Mouse (Mus musculus): ENCODE data around the gene Lrp1. TPM values are rescaled to one million over a fixed set of nuclear protein-coding genes. Genes with fewer than 3 reads are reported as not detected.
A peak's percentile ranks its signal among the peaks of the same experiment; 100 is the strongest.

Gene Lrp1
- polyA plus RNA-seq, 1 experiment from 2014 or later, result 31.2 TPM

GRCm38 (mm10) chr10:127509837-127510701 lies 110.9 kb downstream of the Lrp1 start:
- no peak overlapping the region for H3K27ac ChIP-seq
- H3K4me2 ChIP-seq, result peak overlapping the region; percentile 86
- no peak overlapping the region for H3K9ac ChIP-seq
- no peaks in the 10 kb centered on the region for H3K9me3 ChIP-seq (replicated peaks)
- 0 out of 2 replicates have a peak, but pooled peaks cover 6% of the 10 kb centered on the region for H3K36me3 ChIP-seq
- WGBS, result 19% methylated on average over 17 of the region's 17 CpGs
- peaks cover 61% of the 10 kb centered on the region for H3K4me1 ChIP-seq (replicated peaks)
- H3K4me3 ChIP-seq, result peak overlapping the region; percentile 49
- no peak for ATAC-seq (replicated peaks; ENCODE audit: insufficient number of reproducible peaks, insufficient read depth, low FRiP score, low read depth)
- peaks cover 80% of the 10 kb centered on the region for H3K27me3 ChIP-seq

GRCm38 (mm10) chr10:127509051-127509836 lies 111.7 kb downstream of the Lrp1 start:
- 0 out of 2 replicates have a peak, but pooled peaks cover 6% of the 10 kb centered on the region for H3K36me3 ChIP-seq
- H3K9me3 ChIP-seq (replicated peaks), result no peaks in the 10 kb centered on the region
- peaks cover 54% of the 10 kb centered on the region for H3K4me1 ChIP-seq (replicated peaks)
- peak overlapping the region; percentile 86 for H3K4me2 ChIP-seq
- H3K9ac ChIP-seq, result peak overlapping the region; percentile 14; the same call in 1 of the 2 replicates
- H3K4me3 ChIP-seq, result peak overlapping the region; percentile 49
- H3K27ac ChIP-seq, result no peak overlapping the region
- peaks cover 72% of the 10 kb centered on the region for H3K27me3 ChIP-seq
- under 1% methylated on average over 35 of the region's 35 CpGs for WGBS
- peak; percentile 37; the same call in 1 of the 2 replicates for ATAC-seq (replicated peaks; ENCODE audit: insufficient number of reproducible peaks, insufficient read depth, low FRiP score, low read depth)

DNA sequence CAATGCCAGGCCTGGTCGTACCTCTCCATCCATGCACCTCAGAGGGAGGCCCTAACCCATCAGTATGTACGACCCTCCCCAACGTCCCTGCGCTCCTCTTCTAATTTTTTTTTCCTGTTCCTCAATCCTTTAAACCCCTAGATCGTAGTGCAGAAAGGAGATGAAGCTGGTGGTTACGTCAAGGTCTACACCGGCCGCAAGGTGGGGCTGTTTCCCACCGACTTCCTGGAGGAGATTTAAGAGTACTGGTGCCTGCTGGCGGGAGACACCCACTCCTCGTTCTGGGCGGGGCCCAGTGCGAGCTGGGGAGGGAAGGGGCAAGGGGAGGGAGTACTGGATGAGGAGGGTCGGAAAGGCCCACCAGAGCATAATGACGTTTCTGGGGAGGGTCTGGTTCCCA lies 112.7 kb downstream of the Lrp1 start:
- 0 out of 2 replicates have a peak overlapping the region, but pooled peaks have one; percentile 49 for H3K4me3 ChIP-seq

DNA sequence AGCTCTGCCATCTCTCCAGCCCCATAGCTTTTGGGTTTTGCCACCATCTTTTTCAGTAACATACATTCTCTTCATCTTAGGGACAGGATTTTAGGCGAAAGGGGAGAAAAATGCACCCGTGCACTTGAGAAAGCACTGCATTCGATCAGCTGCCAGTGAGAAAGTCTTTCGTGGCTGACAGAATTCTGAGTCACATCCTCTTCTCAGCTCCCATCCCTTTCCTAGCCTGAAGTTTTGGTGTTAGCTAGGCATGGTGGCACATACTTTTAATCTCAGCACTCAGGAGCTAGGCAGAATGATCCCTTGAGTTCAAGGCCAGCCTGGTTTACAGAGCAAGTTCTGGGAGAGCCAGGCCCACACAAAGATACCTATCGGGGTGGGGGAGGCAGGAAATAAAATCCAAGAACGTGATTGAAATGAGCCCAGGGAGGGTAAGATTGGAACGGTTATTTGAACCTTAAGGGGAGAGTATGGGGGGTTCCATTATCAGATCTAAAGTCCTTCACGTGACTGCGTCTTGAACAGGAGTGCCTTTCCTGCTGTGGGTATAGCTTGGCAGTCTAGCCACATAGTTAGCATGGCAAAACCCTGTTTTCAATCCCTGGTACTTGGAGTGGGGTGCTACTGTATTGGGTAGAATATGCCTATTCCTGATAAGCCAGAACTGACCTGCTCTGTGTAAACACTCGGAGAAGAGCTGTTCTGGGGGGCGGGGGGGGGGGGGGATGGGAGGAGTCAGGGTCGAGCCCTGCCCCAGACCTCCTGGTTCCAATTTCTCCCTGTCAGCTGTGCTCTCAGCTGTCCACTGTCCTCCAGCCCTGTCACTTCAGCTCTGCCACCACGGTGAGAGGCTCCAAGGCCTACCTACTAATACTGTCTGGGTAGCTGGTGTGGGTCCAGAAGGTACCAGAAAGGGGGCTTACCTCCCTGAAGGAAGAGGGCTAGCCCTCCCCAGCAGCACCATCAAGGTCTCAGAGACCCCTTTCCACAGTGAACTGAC lies 119.8 kb downstream of the Lrp1 start, which contains the start of gene Stac3:
Gene Stac3, plus strand, starts transcription at position 793 of the 1,000 bp plus-strand sequence.
- H3K9ac ChIP-seq, result no peak within 1 kb of the TSS
- WGBS, result 60% methylated on average over 13 of the region's 13 CpGs
- ATAC-seq (replicated peaks; ENCODE audit: insufficient number of reproducible peaks, insufficient read depth, low FRiP score, low read depth), result no peak

More for the DNA sequence above, 112.7 kb downstream of the Lrp1 start:
- 5% methylated on average over 15 of the region's 15 CpGs for WGBS
- Histone ChIP-seq H3K9me3 (replicated peaks) (no peaks in the 10 kb centered on the region), H3K27ac (no peak overlapping the region), H3K4me1 (replicated peaks) (peaks cover 44% of the 10 kb centered on the region), H3K4me2 (peak overlapping the region; percentile 86), H3K27me3 (peaks cover 62% of the 10 kb centered on the region), H3K36me3 (peaks cover 6% of the 10 kb centered on the region; the same call in 1 of the 2 replicates), H3K9ac (no peak overlapping the region)
- no peak for ATAC-seq (replicated peaks; ENCODE audit: insufficient number of reproducible peaks, insufficient read depth, low FRiP score, low read depth)

GRCm38 (mm10) chr10:127500042-127500441 lies 120.9 kb downstream of the Lrp1 start:
- Histone ChIP-seq H3K4me1 (replicated peaks) (no peaks in the 10 kb centered on the region), H3K9ac (no peak overlapping the region), H3K9me3 (replicated peaks) (no peaks in the 10 kb centered on the region), H3K27ac (no peak overlapping the region), H3K27me3 (no peaks in the 10 kb centered on the region), H3K36me3 (peaks cover 45% of the 10 kb centered on the region), H3K4me2 (no peak overlapping the region), H3K4me3 (no peak overlapping the region)
- WGBS, result 84% methylated on average over 4 of the region's 4 CpGs
- ATAC-seq (replicated peaks; ENCODE audit: insufficient number of reproducible peaks, insufficient read depth, low FRiP score, low read depth), result no peak

More for the DNA sequence above, 119.8 kb downstream of the Lrp1 start, which contains the start of gene Stac3:
- Histone ChIP-seq H3K4me3 (no peak within 1 kb of the TSS), H3K4me1 (replicated peaks) (no peaks in the 10 kb centered on the region), H3K36me3 (peaks cover 41% of the 10 kb centered on the region), H3K4me2 (no peak within 1 kb of the TSS), H3K9me3 (replicated peaks) (no peaks in the 10 kb centered on the region), H3K27me3 (0 out of 2 replicates have a peak, but pooled peaks cover under 1% of the 10 kb centered on the region), H3K27ac (no peak within 1 kb of the TSS)

- Histone ChIP-seq H3K4me1 (replicated peaks) (no peaks in the 10 kb centered on the region), H3K4me3 (no peak overlapping the region), H3K4me2 (no peak overlapping the region), H3K27me3 (no peaks in the 10 kb centered on the region), H3K27ac (no peak overlapping the region), H3K9me3 (replicated peaks) (no peaks in the 10 kb centered on the region), H3K9ac (no peak overlapping the region), H3K36me3 (peaks cover 50% of the 10 kb centered on the region)
- ATAC-seq (replicated peaks; ENCODE audit: insufficient number of reproducible peaks, insufficient read depth, low FRiP score, low read depth), result no peak
- 86% methylated on average over 5 of the region's 5 CpGs for WGBS
These were observed 121.4 kb downstream of the Lrp1 start for GRCm38 (mm10) chr10:127499516-127499915.

DNA sequence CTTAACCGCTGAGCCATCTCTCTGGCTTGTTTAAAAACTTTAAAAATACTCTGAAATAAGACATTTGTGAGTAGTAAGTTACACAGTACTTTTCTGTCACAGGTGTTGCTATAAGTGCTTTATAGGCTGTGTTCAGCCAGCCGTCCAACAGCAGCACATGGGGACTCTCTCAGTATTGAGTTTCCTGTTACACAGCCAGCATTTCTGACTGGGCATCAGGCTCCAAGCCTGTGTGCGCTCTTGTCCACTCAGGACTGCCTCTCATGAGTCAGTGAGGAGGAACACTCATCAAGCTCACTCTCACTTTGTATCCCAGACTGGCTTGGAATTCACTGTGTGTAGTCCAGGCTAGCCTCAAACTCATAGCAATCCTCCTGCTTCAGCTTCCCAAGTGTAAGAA lies 124.8 kb downstream of the Lrp1 start:
- no peak overlapping the region for H3K4me3 ChIP-seq
- H3K4me1 ChIP-seq (replicated peaks), result no peaks in the 10 kb centered on the region
- ATAC-seq (replicated peaks; ENCODE audit: insufficient number of reproducible peaks, insufficient read depth, low FRiP score, low read depth), result no peak
- H3K27ac ChIP-seq, result no peak overlapping the region
- H3K4me2 ChIP-seq, result no peak overlapping the region
- H3K36me3 ChIP-seq, result peaks cover 77% of the 10 kb centered on the region
- WGBS, result 94% methylated on average over 3 of the region's 3 CpGs
- H3K27me3 ChIP-seq, result no peaks in the 10 kb centered on the region
- no peaks in the 10 kb centered on the region for H3K9me3 ChIP-seq (replicated peaks)
- H3K9ac ChIP-seq, result no peak overlapping the region

GRCm38 (mm10) chr10:127492118-127492517 lies 128.8 kb downstream of the Lrp1 start:
- H3K27me3 ChIP-seq, result no peaks in the 10 kb centered on the region
- no peak overlapping the region for H3K4me2 ChIP-seq
- no peaks in the 10 kb centered on the region for H3K9me3 ChIP-seq (replicated peaks)
- no peak for ATAC-seq (replicated peaks; ENCODE audit: insufficient number of reproducible peaks, insufficient read depth, low FRiP score, low read depth)
- H3K4me1 ChIP-seq (replicated peaks), result no peaks in the 10 kb centered on the region
- 64% methylated on average over 3 of the region's 3 CpGs for WGBS
- H3K4me3 ChIP-seq, result no peak overlapping the region
- H3K36me3 ChIP-seq, result peaks cover 71% of the 10 kb centered on the region
- no peak overlapping the region for H3K27ac ChIP-seq
- no peak overlapping the region for H3K9ac ChIP-seq

GRCm38 (mm10) chr10:127491128-127491512 lies 129.8 kb downstream of the Lrp1 start:
- 87% methylated on average over 8 of the region's 8 CpGs for WGBS
- Histone ChIP-seq H3K4me1 (replicated peaks) (no peaks in the 10 kb centered on the region), H3K27ac (no peak overlapping the region), H3K4me3 (no peak overlapping the region), H3K9me3 (replicated peaks) (no peaks in the 10 kb centered on the region), H3K9ac (no peak overlapping the region), H3K4me2 (no peak overlapping the region), H3K36me3 (peaks cover 69% of the 10 kb centered on the region), H3K27me3 (no peaks in the 10 kb centered on the region)
- no peak for ATAC-seq (replicated peaks; ENCODE audit: insufficient number of reproducible peaks, insufficient read depth, low FRiP score, low read depth)

Data from heart, embryonic 15.5 days (tissue).